ENCODE assay signal across 19 mouse cellular contexts in genomic region chr4:102278958-102279357, GRCm38 (mm10).
A peak's percentile ranks its signal among the peaks of the same experiment; 100 is the strongest.
DNase-seq lines count a peak whose midpoint lies in the region; ATAC-seq and TF ChIP-seq lines count a peak whose summit lies in the region.
"Had no signal": no experiment of that assay in that cellular context is flagged by ENCODE, and none has a peak within 500 bp of the region (broad histone marks: within the 10 kb centered on the region; RNA-seq: fewer than 3 reads in every experiment).

No protein-coding gene starts in this region.

- H3K4me1 ChIP-seq in heart, embryonic 15.5 days (replicated peaks): peaks cover 10% of the 10 kb centered on the region
- H3K4me1 ChIP-seq in lung, postnatal 0 days (ENCODE audit: insufficient read depth, low read depth, low read length): no peaks in the 10 kb centered on the region
- no peaks in the 10 kb centered on the region for H3K4me1 ChIP-seq in midbrain, embryonic 14.5 days (ENCODE audit: control insufficient read depth, insufficient read depth, low read length)
- H3K4me1 ChIP-seq: forebrain, embryonic 12.5 days; liver, embryonic 12.5 days; lung, embryonic 15.5 days; midbrain, embryonic 15.5 days had no signal

- no peak for DNase-seq in heart, adult 9 months (ENCODE audit: low spot score in 2 of 2)
- DNase-seq in lung, postnatal 0 days (ENCODE audit: low spot score): peak; percentile 17
- DNase-seq in lung, postnatal 4 days: no peak
- DNase-seq in spleen, adult 18-20 months: no peak
- DNase-seq in midbrain, embryonic 14.5 days: no peak
- DNase-seq: adrenal gland, postnatal 36 days; cerebellum, adult 11-12 months; cerebellum, postnatal 36 days; gastrocnemius, adult 2 months; kidney, postnatal 4 days; right cerebral cortex, postnatal 14 days had no signal

- H3K9ac ChIP-seq in heart, embryonic 15.5 days: no peak overlapping the region
- H3K9ac ChIP-seq in lung, postnatal 0 days (replicated peaks; ENCODE audit: low read depth): no peak overlapping the region
- H3K9ac ChIP-seq in midbrain, embryonic 14.5 days (replicated peaks; ENCODE audit: low read length): no peak overlapping the region
- H3K9ac ChIP-seq: forebrain, embryonic 12.5 days; liver, embryonic 12.5 days; lung, embryonic 15.5 days; midbrain, embryonic 15.5 days had no signal

- H3K27ac ChIP-seq in heart, embryonic 15.5 days: 0 out of 2 replicates have a peak overlapping the region, but pooled peaks have one; percentile 5
- H3K27ac ChIP-seq in lung, postnatal 0 days (ENCODE audit: low read length): no peak overlapping the region
- no peak overlapping the region for H3K27ac ChIP-seq in midbrain, embryonic 14.5 days (replicated peaks; ENCODE audit: low read depth, low read length)
- H3K27ac ChIP-seq: forebrain, embryonic 12.5 days; gastrocnemius, adult 2 months; hindbrain, postnatal 0 days; liver, embryonic 12.5 days; lung, embryonic 15.5 days; midbrain, embryonic 15.5 days; stomach, postnatal 0 days had no signal

- no peaks in the 10 kb centered on the region for H3K27me3 ChIP-seq in heart, embryonic 15.5 days
- H3K27me3 ChIP-seq in lung, postnatal 0 days (replicated peaks; ENCODE audit: insufficient read depth, low read length): no peaks in the 10 kb centered on the region
- no peaks in the 10 kb centered on the region for H3K27me3 ChIP-seq in midbrain, embryonic 14.5 days (ENCODE audit: control insufficient read depth, insufficient read depth, low read length)
- H3K27me3 ChIP-seq: forebrain, embryonic 12.5 days; liver, embryonic 12.5 days; lung, embryonic 15.5 days; midbrain, embryonic 15.5 days had no signal

- H3K36me3 ChIP-seq in heart, embryonic 15.5 days: no peaks in the 10 kb centered on the region
- H3K36me3 ChIP-seq in lung, postnatal 0 days (ENCODE audit: insufficient read depth, low read length): no peaks in the 10 kb centered on the region
- no peaks in the 10 kb centered on the region for H3K36me3 ChIP-seq in midbrain, embryonic 14.5 days (ENCODE audit: control insufficient read depth, insufficient read depth, low read length)
- H3K36me3 ChIP-seq: forebrain, embryonic 12.5 days; liver, embryonic 12.5 days; lung, embryonic 15.5 days; midbrain, embryonic 15.5 days had no signal

- TF ChIP-seq CTCF in lung, postnatal 0 days (IDR thresholded peaks at IDR 0.05): no peak

- H3K9me3 ChIP-seq in heart, embryonic 15.5 days (replicated peaks): no peaks in the 10 kb centered on the region
- no peaks in the 10 kb centered on the region for H3K9me3 ChIP-seq in lung, postnatal 0 days (ENCODE audit: low read length)
- H3K9me3 ChIP-seq in midbrain, embryonic 14.5 days (ENCODE audit: control insufficient read depth, low read length): no peaks in the 10 kb centered on the region
- H3K9me3 ChIP-seq: forebrain, embryonic 12.5 days; liver, embryonic 12.5 days; lung, embryonic 15.5 days; midbrain, embryonic 15.5 days had no signal

- H3K4me2 ChIP-seq in heart, embryonic 15.5 days: no peak overlapping the region
- H3K4me2 ChIP-seq in lung, postnatal 0 days (replicated peaks; ENCODE audit: low read depth, low read length): no peak overlapping the region
- H3K4me2 ChIP-seq in midbrain, embryonic 14.5 days (ENCODE audit: low read length): no peak overlapping the region
- H3K4me2 ChIP-seq: forebrain, embryonic 12.5 days; liver, embryonic 12.5 days; lung, embryonic 15.5 days; midbrain, embryonic 15.5 days had no signal

- WGBS in heart, embryonic 15.5 days: 66% methylated on average over 2 of the region's 2 CpGs
- 90% methylated on average over 2 of the region's 2 CpGs for WGBS in lung, postnatal 0 days
- 80% methylated on average over 2 of the region's 2 CpGs for WGBS in midbrain, embryonic 14.5 days

- TF ChIP-seq EP300 in lung, postnatal 0 days (IDR thresholded peaks at IDR 0.05): no peak

- no peak overlapping the region for H3K4me3 ChIP-seq in heart, embryonic 15.5 days
- no peak overlapping the region for H3K4me3 ChIP-seq in lung, postnatal 0 days (ENCODE audit: low read depth, low read length)
- H3K4me3 ChIP-seq in midbrain, embryonic 14.5 days (replicated peaks; ENCODE audit: low read depth, low read length): no peak overlapping the region
- H3K4me3 ChIP-seq: forebrain, embryonic 12.5 days; gastrocnemius, adult 2 months; liver, embryonic 12.5 days; lung, embryonic 15.5 days; midbrain, embryonic 15.5 days had no signal

- no peak for ATAC-seq in heart, embryonic 15.5 days (replicated peaks; ENCODE audit: insufficient number of reproducible peaks, insufficient read depth, low FRiP score, low read depth)
- ATAC-seq in lung, postnatal 0 days: no peak
- ATAC-seq in common myeloid progenitor, adult 5-6 weeks (replicated peaks; ENCODE audit: low read depth, poor library complexity, severe bottlenecking): 0 out of 2 replicates have a peak, but pooled peaks have one; percentile 36
- no peak for ATAC-seq in midbrain, embryonic 14.5 days (ENCODE audit: low FRiP score, low TSS enrichment)
- ATAC-seq: hindbrain, postnatal 0 days; liver, embryonic 12.5 days; midbrain, embryonic 15.5 days had no signal
